Mouse (Mus musculus) natural killer cell, adult 2 months (primary cell): Measurements from ENCODE around the gene Lyve1.

Experiments used
- DNase-seq, 2 experiments: peaks; one replicate each; pipeline ENCODE4 v3.0.0; 2022; ENCODE audit warnings: low spot score in 2 of 2

Lyve1 gene

DNA sequence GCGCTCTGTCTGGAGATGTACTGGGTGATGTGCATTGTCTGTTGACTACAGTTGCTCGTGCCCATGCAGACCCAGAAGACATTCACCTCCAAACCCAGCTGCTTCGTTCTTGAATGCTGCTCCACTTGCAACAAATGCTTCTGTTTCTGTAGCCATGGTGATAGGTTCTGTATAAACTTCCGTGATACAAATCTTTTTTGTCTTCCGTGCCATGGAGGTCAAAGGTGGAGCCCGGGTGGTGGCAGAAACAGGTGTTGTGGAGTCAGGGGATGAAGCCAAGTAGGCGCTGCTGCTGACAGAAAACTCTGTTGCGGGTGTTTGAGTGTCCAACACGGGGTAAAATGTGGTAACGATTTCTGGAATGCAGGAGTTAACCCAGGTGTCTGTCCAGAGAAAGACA is 9.4 kb downstream of the Lyve1 start:
- DNase-seq = no peak

DNA sequence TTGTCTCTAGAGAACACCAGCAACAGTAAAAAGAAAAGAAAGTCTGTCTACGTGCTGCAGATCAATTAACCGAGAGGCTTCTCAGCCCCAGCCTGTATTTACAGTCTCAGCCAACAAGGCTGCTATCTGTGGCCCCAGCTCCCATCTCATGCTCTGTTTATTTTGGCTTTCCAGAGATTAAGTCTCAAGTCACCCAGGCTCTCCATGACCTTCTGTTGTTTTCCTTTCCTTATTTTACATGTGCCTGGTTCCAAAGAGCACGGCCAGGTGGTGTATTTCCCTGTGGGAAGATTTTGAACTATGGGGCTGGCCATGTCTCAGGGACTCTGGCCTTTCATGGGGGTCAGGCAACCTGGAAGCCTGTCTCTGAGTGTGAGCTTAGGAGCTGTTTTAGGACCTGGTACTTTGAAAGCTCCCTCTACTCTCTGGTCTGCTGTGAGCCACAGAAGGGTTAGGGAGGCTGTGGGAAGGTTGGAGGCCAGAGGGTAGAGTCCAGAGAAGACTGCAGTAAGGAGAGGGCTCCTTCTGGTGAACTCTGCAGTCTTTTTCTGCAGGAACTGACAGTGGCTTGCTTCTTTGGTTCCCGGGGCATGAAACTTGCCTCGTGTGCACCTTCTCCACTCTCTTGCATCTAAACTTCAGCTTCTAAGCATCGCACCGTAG is 11.4 kb downstream of the Lyve1 start:
- DNase-seq = no peak

DNA sequence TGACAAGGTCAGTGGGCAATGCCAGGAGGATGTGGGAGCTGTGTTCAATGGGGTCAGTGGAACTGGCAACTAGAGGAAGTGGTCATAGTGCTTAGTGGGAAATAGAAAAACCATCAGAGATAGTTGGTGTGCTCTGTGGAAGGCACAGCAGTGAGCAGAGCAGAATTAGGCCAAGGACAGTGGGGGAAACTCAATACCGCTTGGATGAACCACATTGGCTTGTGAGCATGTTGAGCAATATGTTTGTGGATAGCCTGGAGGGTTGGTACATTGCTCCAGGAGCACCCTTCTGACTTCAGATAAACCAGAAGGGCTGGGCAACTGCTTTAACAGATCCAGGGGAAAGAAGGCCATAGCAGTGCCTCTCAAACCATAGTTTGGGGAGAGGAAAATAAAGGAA is 14.7 kb downstream of the Lyve1 start:
- no peak for DNase-seq

DNA sequence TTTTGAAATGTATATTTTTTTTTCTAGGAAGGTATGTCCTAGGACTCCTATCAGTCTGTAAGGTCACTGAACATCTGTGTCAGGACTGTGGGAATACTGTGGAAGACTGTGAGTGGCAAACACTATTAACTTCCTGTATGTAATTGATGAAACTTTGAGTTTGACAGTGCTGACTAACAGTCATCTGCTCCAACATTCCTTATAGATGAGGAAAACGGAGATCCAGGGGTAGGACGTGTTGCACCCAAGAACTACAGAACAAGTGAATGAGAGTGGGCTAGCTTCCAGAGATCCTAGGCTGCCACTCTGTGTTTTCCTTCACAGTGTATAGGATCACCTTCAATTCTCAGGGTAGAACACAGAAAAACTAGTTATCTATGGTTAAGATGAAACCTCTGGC is 15.7 kb downstream of the Lyve1 start:
- DNase-seq = no peak

DNA sequence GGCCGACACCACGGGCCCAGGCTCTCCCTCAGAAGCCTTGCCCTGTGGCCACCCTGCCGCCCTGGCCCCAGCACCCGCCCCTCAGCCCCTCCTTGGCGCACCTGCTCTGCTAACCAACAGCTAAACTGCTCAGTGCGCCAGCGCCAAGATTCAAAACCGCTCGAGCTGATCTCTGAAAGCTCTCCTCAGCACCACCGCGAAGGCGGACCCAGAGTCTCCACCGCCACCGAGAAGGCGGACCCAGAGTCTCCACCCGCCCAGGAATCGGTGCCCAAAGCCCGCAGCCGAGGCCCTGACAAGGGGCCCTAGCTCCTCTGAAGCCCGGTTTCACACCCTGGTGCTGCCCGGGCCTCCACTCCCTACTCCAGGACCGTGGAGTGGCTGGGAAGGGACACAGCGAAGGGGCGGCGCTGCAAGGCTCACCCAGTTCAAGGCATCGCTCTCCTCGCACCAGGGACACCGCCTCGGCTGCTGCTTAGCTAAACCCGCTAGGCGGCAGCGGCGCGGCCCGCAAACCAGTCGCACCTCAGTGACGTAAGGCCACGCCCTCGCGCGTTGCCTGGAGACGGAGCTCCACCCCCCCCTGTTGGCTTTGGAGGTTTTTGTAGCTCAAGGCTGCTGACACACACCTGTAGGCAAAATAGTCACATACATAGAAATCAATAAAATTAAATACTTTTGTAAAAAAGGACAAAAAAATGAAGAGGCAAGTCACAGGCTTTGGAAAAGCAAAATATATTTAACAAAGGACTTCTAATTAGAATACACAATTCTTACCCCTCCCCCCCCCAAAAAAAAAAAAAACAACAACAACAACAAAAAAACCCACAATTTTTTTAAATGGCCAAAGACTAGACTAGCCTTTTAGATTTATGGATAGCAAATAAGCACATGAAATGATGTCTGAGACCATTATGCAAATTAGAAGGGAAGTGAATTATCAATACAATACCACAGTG is 18.8 kb downstream of the Lyve1 start, which contains the start of gene Rnf141:
Gene Rnf141, minus strand, starts transcription at position 542 of the 959 bp plus-strand sequence.
- peak; percentile 90 to 94 for DNase-seq

DNA sequence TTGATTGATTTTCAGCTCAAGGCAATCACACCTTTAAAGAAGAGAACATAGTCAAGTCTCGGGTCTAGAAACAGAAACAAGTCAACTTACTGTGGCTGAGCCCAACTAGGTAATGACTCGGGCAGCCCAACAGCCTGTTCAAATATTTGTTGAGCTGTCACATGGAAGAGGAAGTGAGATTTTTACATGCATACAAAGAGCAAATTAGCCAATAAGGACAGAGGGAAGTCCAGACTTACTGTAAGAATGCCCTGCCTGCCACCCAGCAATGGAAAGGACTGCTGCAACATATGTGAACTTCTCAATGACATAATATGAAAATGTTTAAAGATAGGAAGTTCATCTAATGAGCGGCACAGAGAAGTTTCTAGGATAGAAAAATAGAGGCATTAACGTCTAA is 22.7 kb downstream of the Lyve1 start:
- DNase-seq = peak in 1 of 2 experiments; percentile 31

DNA sequence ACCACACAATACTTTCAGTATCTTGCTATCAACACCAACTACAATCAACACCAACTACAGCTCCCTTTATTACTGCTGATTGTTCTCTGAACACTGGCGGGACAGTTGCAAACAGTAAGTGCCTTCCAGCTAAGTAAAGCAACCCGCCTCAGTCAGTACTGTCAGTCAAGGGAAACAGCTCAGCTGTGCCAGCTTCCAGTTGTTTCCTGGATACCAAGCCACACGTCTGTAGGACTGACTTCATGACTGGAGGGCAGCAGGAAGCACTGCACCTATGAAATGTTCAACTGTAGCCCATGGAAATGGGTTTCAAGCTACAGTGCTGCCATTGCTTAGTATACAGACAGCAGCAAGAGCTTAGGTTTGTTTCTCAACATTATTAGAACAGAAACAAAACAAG is 28.5 kb downstream of the Lyve1 start:
- no peak for DNase-seq

DNA sequence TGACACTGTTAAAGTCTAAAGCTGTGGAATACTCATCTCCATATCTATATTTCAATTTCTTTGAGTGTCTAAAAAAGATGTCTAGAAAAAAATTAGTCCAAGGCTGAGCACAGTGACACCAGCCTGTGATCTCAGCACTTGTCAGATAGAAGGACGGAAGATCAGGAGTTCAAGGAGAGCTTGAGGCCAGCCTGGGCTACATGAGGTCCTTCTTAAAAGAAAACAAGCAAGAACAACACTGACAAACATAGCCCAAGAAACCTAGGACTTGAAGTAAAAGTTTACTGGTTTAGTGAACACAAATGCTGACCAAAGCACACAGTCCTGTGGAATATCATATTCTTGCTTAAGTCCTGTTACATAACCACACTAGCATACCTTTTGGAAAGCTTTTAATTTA is 29.0 kb downstream of the Lyve1 start:
- no peak for DNase-seq

DNA sequence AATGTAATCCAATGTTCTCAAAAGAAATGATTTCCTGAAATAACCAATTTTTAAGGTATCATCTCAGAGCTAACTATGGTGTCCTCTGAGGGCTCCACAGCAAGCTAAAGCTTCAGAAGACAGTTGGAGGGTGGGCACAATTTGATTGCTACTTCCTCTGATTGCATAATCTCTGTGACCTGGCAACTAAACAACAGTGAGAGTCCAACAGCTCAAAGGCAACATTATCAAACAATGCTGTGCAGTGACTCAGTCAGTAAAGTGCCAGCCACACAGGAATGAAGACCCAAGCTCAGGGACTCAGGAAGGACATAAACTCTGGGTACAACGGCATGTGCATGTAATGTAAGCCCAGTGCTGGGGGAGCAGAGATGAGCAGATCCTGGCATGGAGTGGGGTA is 30.0 kb downstream of the Lyve1 start:
- no peak for DNase-seq

DNA sequence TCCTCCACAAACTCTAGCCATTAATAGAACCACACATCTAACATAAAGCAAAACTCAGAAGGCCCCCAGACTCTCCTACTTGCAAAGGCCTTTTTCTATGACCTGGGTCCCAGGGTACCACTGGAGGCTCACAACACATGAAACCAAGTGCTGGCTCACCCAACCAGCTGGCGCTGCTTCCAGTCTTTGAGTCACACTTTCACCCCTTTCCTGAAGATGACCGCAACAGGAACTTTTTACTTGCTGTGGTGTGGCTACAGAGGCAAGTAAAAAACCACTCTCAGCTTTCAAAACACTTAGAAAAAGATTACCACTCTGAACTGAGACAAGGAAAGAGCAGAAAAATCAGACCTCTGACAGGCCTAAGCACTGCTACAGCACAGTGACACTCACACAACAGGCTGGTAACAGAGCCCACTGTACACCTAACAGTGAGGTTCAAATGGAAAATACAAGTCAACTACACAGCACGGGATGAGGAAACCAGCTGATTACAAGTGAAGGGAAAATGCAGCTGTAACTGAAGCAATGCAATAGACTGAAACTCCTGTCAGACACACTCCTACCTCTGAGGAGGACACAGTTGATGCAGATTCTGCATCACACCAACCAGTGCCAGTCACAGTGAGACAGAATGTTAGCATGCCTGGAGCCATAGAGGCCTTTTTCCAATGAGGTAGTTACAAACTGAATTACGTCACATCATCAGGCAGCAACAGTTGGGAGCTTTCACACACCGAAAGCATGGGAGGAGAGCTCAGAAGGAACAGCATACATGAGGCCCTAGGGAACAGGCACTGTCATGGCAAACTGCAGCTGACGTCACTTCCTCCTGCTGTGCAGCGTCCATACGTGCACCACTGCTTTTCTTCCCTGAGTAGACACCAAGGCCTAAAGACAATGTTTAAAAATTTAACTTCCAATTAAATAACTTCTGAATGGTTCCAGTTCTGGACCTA is 38.8 kb downstream of the Lyve1 start:
- no peak for DNase-seq

DNA sequence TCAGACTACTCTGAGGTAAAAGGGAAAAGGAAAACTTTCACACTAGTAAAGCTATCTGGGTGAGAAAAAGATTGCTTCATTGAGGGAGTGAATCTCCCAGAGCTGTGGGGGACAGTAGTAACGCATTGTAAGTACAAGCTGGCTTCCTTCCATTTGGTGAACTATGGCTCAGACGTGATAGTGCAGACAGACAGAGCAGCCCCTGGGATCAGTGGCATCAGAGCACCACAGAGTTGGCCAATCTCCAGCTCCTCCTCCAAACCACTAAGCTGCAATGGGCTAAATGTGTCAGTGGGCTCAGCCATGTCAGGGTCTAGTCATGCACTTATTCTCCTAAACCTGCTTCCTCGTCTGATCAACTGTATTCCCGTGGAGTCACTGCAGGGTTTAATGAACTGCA is 39.4 kb downstream of the Lyve1 start:
- no peak for DNase-seq

DNA sequence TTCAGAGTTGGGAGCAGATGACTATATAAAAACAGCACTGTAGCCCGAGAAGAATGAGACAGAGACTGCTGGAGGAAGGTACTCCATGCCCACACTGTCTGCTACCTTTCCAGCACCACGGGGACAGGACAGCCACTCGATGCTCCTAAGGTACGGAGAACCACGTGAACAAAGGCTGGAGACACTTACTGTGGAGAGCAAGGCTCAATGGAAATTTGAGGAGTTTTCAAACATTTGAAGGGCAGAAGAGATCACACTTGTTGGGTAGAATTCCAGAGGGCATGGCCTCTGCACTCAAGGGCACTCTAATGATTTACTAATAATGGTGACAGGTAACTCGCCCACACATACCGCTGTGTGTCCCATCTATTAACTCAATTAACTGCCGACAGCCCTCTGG is 40.0 kb downstream of the Lyve1 start:
- DNase-seq = no peak

DNA sequence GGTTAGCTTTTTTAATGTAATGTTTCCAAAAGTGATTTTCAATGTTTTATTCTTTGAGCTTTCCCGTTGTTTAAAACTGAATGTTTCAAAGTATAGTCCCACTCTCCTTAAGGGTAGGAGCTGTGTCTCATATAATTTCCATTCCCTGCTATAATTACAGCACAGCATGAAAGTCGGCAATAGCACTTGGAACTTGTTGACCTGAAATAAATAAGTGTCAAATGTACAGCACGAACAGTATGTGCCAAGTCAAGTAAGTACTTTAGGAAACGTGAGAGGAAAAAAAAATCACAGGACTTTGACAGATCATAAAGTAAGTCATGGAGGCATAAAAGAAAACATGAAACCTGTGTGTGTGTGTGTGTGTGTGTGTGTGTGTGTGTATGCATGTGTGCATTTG is 41.0 kb downstream of the Lyve1 start:
- no peak for DNase-seq

DNA sequence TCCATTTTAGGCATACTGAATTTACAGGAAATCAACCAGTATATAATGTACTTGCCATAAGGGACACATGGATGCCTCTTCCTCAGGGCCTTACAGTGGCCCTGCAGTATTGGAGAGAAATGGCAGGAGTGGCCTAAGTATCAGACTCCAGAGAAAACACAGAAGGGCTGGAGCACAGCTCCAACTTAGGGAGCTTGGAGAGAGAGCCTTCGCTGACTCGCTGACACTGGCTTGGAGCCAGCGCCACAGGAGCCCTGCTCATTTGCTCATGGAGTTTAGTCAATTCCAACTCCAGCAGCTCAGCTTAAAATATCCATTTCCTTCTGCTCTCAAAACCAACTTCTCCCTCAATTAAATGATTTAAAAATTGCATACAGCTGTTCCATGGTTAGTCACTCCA is 41.4 kb downstream of the Lyve1 start:
- no peak for DNase-seq

DNA sequence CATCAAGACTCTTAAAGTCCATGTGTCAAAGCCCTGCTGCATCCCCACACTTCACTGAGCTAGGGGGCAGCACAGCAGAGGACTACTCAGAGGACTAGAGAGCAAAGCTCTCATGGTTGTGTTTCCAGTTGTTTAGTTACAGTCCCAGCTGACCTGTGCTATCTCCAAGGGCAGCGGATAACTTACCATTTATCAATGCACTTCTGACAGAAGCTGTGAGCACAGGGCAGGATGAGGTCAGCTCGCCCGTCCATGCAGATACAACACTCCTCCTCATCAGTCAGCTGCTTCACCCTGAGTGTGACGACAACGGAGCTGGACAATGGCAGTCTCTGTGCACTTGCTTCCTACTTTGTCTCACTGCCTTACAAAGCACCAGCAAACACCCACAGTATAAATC is 42.0 kb downstream of the Lyve1 start:
- no peak for DNase-seq

DNA sequence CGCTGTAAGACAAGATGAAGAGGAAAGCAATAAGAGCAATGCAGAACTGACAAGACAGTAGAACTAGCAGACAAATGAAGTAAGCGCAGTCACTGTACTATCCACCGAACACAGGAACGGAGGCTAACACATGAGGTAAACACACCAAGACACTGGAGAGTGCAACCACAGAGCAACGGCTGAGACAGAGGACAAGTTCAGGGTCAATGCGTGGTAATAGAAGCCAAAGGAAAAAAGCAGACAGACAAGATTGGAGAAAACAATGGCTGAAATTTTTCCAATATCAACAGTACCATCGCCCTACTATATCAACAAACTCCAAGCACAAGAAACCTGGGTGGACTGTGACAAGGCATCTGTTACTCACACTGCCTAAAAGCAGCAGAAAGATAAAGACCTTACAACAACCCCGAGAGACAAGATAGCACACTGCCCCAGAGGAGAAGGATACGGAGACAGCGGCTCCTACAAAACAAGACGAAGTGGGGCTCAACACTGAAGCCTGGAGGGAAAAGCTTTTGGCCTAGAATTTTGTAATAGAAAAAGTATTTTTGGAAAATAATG is 44.2 kb downstream of the Lyve1 start:
- DNase-seq = no peak

DNA sequence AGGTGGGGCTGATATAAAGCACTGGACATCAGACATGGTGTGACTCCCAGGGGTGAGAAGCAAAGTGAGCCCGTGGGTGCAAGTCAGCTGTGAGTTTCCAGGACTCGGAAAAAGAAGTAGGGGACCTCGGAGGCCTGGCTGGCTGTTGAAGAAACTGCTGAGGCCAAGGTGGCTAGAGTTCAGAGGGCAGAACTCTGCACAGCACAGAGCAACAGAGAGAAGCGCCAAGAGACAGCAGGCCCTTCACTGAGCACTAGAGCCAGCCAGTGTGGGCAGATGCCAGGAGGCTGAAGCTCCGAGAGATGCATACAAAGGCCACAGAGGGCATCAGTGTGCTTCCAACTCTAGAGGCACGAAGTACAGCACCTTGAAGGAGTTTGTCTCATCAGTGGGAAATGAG is 44.8 kb downstream of the Lyve1 start:
- DNase-seq = no peak

DNA sequence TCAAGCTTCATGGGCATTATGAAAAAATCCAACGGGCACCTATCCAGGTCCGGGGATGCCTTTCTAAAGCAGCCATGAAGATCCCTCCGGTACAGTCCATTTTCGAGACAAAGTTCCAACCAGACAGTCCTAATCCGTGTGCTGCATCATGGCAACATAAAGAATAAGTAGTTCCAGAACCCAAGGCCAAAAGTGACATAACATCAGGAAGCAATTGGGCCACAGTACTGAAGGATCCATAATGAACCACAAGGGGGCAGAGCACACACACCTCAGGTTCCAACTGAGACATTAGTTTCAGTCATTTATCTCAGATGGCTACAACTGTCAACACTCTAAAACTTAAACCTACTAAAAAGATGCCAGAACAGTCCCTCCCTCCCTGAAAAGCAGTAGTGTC is 47.0 kb downstream of the Lyve1 start:
- DNase-seq = peak; percentile 19 to 53

DNA sequence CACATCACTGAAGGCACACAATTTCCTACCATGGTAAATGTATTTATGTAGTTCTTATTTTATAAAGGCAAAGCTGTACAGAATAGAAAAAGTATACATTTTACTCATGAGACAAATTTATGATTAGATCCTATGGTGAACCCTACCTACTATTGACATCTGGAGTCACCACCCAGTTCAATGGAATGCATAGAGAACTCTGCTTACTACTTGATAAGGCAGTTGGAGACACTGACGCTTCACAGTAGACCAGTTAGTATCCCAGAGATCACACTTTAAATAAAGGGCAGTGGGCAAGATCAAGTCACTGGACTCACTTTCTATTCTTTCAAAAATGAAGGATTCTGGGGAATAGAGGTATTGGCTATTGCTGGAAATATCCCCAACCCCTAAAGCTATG is 49.1 kb downstream of the Lyve1 start:
- DNase-seq = no peak

DNA sequence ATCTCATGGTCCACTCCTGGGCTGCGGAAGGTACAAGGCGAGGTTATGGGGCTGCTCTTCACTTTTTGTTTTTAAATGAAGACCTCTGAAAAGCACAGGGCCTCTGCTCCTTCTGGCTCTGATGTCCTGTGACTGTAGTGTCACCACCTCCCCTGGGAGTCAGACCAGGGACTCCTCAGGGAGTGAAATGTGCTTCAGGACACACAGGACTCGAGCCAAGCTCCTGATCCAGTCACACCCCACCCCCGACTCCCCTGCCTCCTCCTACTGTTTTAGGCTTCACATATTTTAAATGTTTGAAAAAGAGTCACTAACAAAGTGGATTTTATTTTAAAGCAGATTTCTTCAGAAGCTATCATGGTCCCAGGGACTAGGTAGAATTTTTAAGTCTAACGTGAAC is 51.5 kb downstream of the Lyve1 start:
- DNase-seq = no peak

DNA sequence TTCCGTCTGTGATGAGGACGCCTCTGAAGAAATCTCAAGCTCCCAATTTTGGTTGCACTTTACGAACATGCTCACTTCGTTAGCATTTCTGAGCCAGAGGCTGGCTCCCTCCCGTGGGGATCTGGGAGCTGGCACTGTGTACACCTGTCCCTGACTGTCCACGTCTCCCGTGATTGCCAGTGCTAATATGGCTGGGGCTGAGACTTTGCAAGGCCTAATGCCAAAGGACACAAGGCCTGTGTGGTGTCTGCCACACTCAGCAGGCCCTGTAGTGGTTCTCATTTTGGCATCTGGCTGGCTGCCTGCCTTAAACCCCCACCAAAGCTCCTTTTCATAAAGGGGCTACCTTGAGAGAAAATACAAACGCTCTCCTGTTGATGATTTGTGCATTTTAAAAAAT is 52.0 kb downstream of the Lyve1 start:
- DNase-seq = no peak
